Mouse (Mus musculus) testis, adult 2 months (tissue): ENCODE results near the gene G0s2. TPM values are rescaled to one million over a fixed set of nuclear protein-coding genes. Genes with fewer than 3 reads are reported as not detected.
"Not testable (repeated sequence)": the region's sequence is repeated elsewhere in the genome, so short reads cannot be mapped to it uniquely, and the experiment has no call there.

Source experiments
- H3K27ac ChIP-seq: fragments of 200-500 bp; 2 replicates; pipeline ENCODE4 v1.5.1; 2012; ENCODE audit warnings: low read depth, low read length; ENCODE audit not compliant: control insufficient read depth, insufficient read depth
- H3K27me3 ChIP-seq: fragments of 200-500 bp; 2 replicates; pipeline ENCODE4 v1.6.1; 2012; ENCODE audit warnings: mild to moderate bottlenecking, low read length, moderate library complexity; ENCODE audit not compliant: control insufficient read depth, insufficient read depth
- H3K36me3 ChIP-seq: fragments of 200-500 bp; 2 replicates; pipeline ENCODE4 v1.6.1; 2012; ENCODE audit warnings: mild to moderate bottlenecking, low read length; ENCODE audit not compliant: control insufficient read depth, insufficient read depth
- H3K4me1 ChIP-seq: fragments of 200-500 bp; 2 replicates; pipeline ENCODE4 v1.6.1; 2012; ENCODE audit warnings: low read length; ENCODE audit not compliant: control insufficient read depth, insufficient read depth
- H3K4me3 ChIP-seq: fragments of 200-500 bp; 2 replicates; pipeline ENCODE4 v1.5.1; 2012; ENCODE audit warnings: low read depth, mild to moderate bottlenecking, low read length, moderate library complexity, mixed read lengths; ENCODE audit not compliant: control insufficient read depth
- CTCF ChIP-seq: fragments of 200-500 bp; IDR thresholded peaks from 2 replicates; pipeline ENCODE4 v1.5.1; 2012; ENCODE audit warnings: low read depth, mild to moderate bottlenecking, inconsistent platforms, low read length, moderate library complexity; ENCODE audit not compliant: control insufficient read depth, insufficient read depth, insufficient replicate concordance
- POLR2A ChIP-seq: fragments of 200-500 bp; IDR thresholded peaks from 2 replicates; pipeline ENCODE4 v1.6.1; 2012; ENCODE audit warnings: low read depth, mild to moderate bottlenecking, inconsistent platforms, low read length, moderate library complexity; ENCODE audit not compliant: control insufficient read depth
- polyA plus RNA-seq: library from polyadenylated mRNA; depleted of rRNA; stranded (reverse); fragments of >200 nt; gene quantifications from 2 replicates; pipeline ENCODE4 v1.2.3, GENCODE M21; 2012

Gene G0s2
- polyA plus RNA-seq, 1 experiment: 8.5 TPM

DNA sequence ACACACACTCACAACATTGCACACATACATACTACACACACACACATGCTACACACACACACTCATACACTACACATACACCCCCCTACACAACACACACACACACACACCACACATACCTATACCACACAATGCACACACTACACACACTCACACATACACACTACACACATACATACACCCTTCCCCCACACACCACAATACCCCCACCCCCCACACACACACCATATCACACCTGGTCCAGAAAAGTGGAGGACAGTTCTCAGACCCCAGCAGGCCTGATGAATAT, 16.8 kb downstream of the G0s2 start:
- no peaks in the 10 kb centered on the region for H3K36me3 ChIP-seq
- no peaks in the 10 kb centered on the region for H3K4me1 ChIP-seq
- no peak overlapping the region for H3K4me3 ChIP-seq
- no peaks in the 10 kb centered on the region for H3K27me3 ChIP-seq
- H3K27ac ChIP-seq: no peak overlapping the region
- TF ChIP-seq CTCF (no peak), POLR2A (no peak)

DNA sequence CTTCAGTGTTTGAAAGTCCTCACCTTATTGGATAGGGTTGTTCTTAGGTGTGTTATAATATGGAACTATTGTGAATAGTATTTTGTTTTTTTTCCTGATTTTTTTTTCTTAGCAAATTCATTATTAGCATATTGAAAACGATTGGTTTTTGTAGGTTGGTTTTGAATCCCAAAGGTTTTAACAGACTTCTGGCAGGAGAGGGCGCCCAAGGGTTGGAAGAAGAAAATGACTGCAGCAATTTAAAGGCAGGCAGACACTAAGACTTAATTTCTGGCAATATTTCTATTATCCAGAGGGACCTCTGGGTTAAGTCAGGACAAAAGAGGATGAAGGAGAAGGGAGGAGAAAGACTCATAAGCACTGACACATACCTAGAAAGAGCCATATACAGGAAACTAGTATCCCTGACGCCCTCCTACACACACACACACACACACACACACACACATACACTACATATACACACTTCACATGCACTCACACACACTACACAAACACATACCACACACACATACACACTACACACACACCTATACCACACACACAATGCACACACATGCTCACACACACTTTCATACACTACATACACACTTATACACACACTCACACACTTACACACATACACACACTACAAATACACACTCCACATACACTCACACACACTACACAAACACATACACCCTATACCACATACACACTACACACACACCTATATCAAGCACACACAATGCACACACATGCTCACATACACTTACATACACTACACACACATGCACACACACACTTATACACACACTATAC, 17.3 kb downstream of the G0s2 start:
- Histone ChIP-seq H3K4me1 (no peaks in the 10 kb centered on the region), H3K27me3 (no peaks in the 10 kb centered on the region), H3K36me3 (no peaks in the 10 kb centered on the region), H3K27ac (no peak overlapping the region), H3K4me3 (no peak overlapping the region)
- no peak for TF ChIP-seq CTCF
- no peak for TF ChIP-seq POLR2A

DNA sequence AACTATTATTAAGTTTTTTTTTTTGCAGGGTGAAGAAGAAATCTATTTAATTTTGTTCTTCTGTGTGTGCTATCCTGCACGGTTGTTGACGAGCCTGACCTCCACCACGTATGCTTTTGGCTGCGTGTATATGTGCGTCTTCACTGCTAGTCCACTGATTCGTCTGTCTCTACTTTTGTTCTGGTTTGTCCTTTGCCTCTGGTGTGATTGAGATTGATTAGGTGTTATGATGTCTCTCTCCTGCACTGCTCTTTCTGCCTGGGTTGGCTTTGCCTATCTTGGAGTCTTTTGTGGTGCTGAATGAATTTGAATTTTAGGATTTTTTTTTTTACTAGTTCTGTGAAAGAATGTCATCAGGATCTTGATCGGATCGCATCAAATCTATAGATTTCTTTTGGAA, 18.0 kb downstream of the G0s2 start:
- Histone ChIP-seq H3K27me3 (no peaks in the 10 kb centered on the region), H3K4me1 (no peaks in the 10 kb centered on the region), H3K27ac (no peak overlapping the region), H3K4me3 (no peak overlapping the region), H3K36me3 (no peaks in the 10 kb centered on the region)
- TF ChIP-seq POLR2A: no peak

DNA sequence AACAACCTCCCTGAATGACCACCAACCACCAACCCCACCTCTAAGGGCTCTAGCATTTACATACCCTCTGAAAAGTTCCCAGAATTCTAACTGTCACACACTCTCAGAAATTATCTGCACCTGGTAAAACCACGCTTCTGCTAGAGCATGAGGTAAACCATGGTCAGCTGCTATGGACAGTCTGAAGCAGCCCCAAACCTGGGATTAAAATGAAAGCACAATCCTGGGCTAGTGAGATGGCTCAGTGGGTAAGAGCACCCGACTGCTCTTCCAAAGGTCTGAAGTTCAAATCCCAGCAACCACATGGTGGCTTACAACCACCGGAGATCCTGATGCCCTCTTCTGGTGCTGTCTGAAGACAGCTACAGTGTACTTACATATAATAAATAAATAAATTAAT, 19.1 kb downstream of the G0s2 start:
- H3K27me3 ChIP-seq, H3K36me3 ChIP-seq, H3K4me3 ChIP-seq, H3K4me1 ChIP-seq, H3K27ac ChIP-seq: not testable (repeated sequence)

DNA sequence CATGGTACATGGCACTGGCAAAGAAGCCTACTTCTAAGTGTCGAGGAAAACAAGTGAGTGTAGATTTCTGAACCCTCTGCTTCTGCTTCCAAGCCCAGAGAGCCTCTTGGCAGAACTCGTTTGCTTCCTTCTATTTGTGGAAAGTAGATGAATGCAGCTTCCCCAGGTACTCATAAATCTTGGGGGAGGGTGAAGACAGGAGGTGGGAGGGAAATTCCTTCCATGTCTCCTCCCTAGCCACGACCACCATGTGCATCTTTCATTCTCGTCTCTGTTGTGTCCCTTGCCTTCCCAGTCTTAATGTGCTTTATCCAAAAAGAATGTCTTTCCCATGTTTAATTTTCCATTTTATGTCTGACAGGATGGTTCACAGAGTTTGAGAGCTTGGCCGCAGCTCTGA, 20.4 kb downstream of the G0s2 start:
- no peaks in the 10 kb centered on the region for H3K4me1 ChIP-seq
- no peaks in the 10 kb centered on the region for H3K36me3 ChIP-seq
- no peak overlapping the region for H3K27ac ChIP-seq
- no peak overlapping the region for H3K4me3 ChIP-seq
- no peaks in the 10 kb centered on the region for H3K27me3 ChIP-seq
- TF ChIP-seq POLR2A (no peak), CTCF (no peak)

DNA sequence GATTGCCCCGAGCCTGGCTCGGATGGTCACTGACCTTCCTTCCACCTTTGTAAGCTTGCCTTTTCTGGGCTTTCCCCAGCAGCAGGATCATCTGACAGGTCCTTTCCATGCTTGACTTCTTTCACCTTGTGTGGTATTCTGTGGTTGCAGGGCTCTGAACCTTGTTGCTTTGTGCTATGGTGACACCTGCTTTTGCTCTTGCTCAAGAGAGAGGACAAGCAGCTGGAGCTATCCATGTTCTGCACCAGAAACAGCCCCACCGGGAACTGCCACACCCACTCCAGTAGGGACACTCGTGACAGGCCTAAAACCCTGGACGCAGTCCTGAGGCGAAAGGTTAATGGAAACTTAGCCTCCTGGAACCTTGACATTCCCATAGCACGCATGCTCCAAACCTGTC, 21.6 kb downstream of the G0s2 start:
- H3K27ac ChIP-seq: no peak overlapping the region
- H3K27me3 ChIP-seq: no peaks in the 10 kb centered on the region
- no peak overlapping the region for H3K4me3 ChIP-seq
- H3K36me3 ChIP-seq: no peaks in the 10 kb centered on the region
- no peak for TF ChIP-seq POLR2A
- TF ChIP-seq CTCF: no peak
- no peaks in the 10 kb centered on the region for H3K4me1 ChIP-seq

DNA sequence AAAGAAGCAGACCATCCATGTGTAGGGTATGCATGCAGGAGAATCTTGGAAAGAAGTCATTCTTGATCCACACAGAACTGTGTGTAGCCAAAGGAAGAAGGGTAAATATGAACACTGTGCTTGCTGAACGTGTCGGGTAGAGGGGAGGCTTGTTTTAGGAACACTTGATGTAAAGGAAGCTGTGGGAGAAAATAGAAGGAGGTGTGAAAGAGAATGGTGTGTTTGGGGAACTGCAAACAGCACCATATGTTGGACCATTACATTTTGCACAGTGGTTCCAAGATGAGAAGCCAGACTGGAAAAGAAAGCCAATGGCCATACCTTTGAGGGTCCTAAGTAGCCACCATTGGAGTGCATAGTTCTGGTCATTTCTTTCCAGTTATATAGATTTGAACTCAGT, 23.0 kb downstream of the G0s2 start:
- H3K4me1 ChIP-seq: no peaks in the 10 kb centered on the region
- TF ChIP-seq POLR2A: no peak
- no peak for TF ChIP-seq CTCF
- H3K36me3 ChIP-seq: no peaks in the 10 kb centered on the region
- no peaks in the 10 kb centered on the region for H3K27me3 ChIP-seq
- no peak overlapping the region for H3K4me3 ChIP-seq
- H3K27ac ChIP-seq: no peak overlapping the region

DNA sequence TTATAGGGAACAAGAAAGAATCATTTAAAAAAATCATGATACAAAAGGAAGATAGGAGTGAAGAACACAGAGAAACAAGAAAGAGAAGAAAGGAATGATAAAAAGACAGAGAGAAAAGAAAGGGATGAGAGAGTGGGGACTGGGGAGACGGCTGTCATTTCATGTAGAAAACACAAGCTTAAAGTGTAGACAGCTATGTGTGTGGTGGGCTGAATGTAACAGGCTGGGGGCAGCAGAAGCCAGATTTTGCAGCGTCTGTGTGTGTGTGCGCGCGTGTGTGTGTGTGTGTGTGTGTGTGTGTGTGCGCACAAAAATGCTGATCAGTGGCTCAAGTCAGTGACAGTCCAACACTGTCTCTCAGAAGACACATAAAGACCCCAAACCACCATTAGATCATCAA, 28.8 kb downstream of the G0s2 start:
- H3K36me3 ChIP-seq: no peaks in the 10 kb centered on the region
- no peaks in the 10 kb centered on the region for H3K4me1 ChIP-seq
- no peaks in the 10 kb centered on the region for H3K27me3 ChIP-seq
- TF ChIP-seq CTCF: no peak
- no peak for TF ChIP-seq POLR2A
- no peak overlapping the region for H3K4me3 ChIP-seq
- H3K27ac ChIP-seq: no peak overlapping the region
